Mouse (Mus musculus) E14TG2a.4 (cell line): ENCODE measurements around the gene Ubl5.

Experiments
- H3K27me3 ChIP-seq: 2 replicates; pipeline ENCODE4 v1.6.1; 2014; ENCODE audit warnings: low read length, control low read depth; ENCODE audit not compliant: insufficient read depth
- H3K36me3 ChIP-seq: 2 replicates; pipeline ENCODE4 v1.6.1; 2014; ENCODE audit warnings: low read length, control low read depth; ENCODE audit not compliant: insufficient read depth
- H3K4me1 ChIP-seq: replicated peaks from 2 replicates; pipeline ENCODE4 v1.6.1; 2014; ENCODE audit warnings: low read depth, low read length, control low read depth
- H3K4me3 ChIP-seq: replicated peaks from 2 replicates; pipeline ENCODE4 v1.5.1; 2014; ENCODE audit warnings: mild to moderate bottlenecking, low read length
- H3K9me3 ChIP-seq: 2 replicates; pipeline ENCODE4 v1.6.1; 2014; ENCODE audit warnings: low read length, control low read depth
- CTCF ChIP-seq: conservative IDR thresholded peaks from 2 replicates; pipeline ENCODE4 v1.5.1; 2014; ENCODE audit warnings: low read length
- NANOG ChIP-seq: IDR thresholded peaks from 2 replicates; pipeline ENCODE4 v1.6.1; 2014; ENCODE audit warnings: borderline replicate concordance, low read length, mixed read lengths
- POU5F1 ChIP-seq: IDR thresholded peaks from 2 replicates; pipeline ENCODE4 v1.6.1; 2014; ENCODE audit warnings: low read length, borderline replicate concordance

Gene Ubl5

DNA sequence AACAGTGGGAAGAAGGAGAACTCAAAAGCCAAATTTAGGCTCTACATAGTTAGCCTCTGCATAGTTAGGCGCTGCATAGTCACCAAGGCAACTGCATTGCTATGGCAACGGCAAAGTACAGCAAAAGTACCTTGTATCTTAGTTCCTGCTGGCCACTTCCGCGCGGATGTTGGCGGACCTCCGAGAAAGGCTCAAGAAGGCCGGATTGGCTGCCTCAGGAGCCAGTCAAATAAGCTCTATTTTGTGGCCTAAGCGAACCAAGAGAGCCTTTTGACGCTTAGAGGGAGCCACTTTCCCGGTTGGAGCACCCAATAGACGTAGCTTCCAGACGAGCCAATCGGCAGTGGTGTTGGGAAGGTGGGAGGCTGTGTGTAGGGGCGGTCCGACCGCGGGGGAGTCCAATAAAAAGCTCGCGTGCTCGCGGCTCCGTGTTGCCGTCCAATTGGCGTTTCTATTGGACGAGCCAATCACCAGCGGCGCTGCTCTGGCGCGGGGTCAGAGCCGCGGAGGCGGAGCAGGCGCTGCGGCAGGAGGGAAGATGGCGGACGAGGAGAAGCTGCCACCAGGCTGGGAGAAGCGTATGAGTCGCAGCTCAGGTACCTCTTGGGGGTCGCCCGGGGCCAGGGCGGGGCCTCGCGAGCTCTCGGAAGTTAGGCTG lies 9.1 kb downstream of the Ubl5 start, which contains the start of gene Pin1:
TSS of gene Pin1 (plus strand) at position 494 of the 658 bp plus-strand sequence.
- H3K27me3 ChIP-seq = no peaks in the 10 kb centered on the region
- no peaks in the 10 kb centered on the region for H3K9me3 ChIP-seq
- H3K4me3 ChIP-seq = peak within 1 kb of the TSS; percentile 100
- peaks cover 52% of the 10 kb centered on the region for H3K4me1 ChIP-seq
- no peak for TF ChIP-seq POU5F1
- no peak for TF ChIP-seq NANOG
- no peak for TF ChIP-seq CTCF
- peaks cover 69% of the 10 kb centered on the region for H3K36me3 ChIP-seq

DNA sequence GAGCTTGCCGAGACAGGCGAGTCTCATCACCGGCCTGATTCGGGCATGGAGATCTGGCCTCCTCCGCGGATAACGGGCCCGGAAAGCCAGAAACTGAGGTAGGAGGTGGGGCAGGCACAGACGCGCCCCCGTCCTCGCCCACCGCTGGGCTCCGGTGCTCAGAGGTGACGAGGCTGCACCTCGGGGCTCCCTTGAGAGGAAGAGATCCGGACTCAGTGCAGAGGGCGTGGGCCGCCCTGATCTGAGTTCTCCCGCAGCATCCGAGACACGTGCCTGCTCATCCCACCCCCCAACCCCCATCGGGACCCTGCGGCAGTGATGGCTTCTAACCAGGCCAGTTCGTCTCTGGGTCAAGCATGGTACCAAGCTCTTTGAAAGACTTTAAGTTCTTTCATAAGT lies 9.6 kb downstream of the Ubl5 start:
- H3K4me1 ChIP-seq = peaks cover 57% of the 10 kb centered on the region
- no peaks in the 10 kb centered on the region for H3K9me3 ChIP-seq
- peaks cover 69% of the 10 kb centered on the region for H3K36me3 ChIP-seq
- no peaks in the 10 kb centered on the region for H3K27me3 ChIP-seq
- TF ChIP-seq POU5F1 (no peak), NANOG (no peak), CTCF (no peak)
- peak overlapping the region; percentile 100 for H3K4me3 ChIP-seq

DNA sequence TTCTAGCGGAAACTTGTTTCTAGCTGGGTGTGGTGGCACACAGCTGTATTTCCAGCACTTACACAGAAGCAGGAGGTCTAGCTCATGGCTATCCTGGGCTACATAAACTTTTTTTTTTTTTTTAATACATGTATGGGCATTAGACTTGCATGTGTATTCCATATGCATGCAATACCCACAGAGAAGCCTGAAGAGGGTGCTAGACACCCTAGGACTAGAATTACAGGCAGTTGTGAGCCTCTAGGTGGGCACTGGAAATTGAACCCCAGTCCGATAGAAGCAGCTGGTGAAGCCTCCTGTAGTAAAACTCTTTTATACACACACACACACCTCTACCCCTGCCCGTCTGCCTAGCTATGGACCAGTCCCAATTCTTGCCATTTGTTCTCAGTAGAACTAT lies 11.2 kb downstream of the Ubl5 start:
- TF ChIP-seq NANOG (no peak), POU5F1 (no peak), CTCF (0 out of 2 replicates have a peak, but pooled peaks have one; percentile 9)

DNA sequence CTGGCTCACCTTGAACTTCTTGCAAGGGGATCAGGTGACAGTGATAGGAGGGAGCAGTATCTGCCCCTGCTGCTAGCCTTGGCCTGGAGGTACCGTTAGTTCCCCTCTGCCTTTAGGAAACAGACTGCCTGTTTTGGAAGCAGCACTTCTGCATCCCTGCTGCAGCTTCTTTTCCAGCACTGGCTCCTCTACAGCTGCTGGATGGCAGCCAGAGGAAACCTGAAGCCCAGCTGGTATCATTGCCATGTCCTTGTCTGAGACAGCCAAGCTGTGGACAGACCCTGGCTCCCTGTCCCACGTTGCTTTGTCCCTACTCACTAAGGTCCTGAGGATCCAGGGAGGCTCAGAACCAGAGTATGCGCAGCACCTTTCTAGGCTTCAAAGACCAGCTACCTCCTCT lies 14.9 kb downstream of the Ubl5 start:
- peaks cover 99% of the 10 kb centered on the region for H3K4me1 ChIP-seq
- peaks cover 96% of the 10 kb centered on the region for H3K36me3 ChIP-seq
- H3K9me3 ChIP-seq = no peaks in the 10 kb centered on the region
- H3K4me3 ChIP-seq = peak overlapping the region; percentile 21
- H3K27me3 ChIP-seq = no peaks in the 10 kb centered on the region
- TF ChIP-seq NANOG (no peak), POU5F1 (no peak), CTCF (no peak)

More for the DNA sequence above, 11.2 kb downstream of the Ubl5 start:
- H3K36me3 ChIP-seq = peaks cover 70% of the 10 kb centered on the region
- H3K9me3 ChIP-seq = no peaks in the 10 kb centered on the region
- no peaks in the 10 kb centered on the region for H3K27me3 ChIP-seq
- peaks cover 73% of the 10 kb centered on the region for H3K4me1 ChIP-seq
- H3K4me3 ChIP-seq = peak overlapping the region; percentile 100

DNA sequence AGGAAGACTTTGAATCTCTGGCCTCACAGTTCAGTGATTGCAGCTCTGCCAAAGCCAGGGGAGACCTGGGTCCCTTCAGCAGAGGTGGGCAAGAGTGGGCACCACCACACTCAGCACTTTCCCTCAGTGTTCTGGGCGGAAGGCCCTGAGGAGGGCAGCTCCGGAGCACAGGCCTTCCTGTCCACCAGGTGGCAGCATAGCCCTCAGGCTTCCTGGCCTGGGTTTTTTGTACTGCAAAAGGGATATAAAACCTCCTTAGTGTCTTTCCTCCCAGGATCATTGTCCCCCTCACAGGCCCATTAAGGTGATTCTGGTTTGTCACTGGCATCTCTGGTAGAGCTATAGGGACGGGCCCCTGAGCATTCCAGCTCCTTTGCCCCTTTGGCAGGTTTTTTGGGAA lies 19.6 kb downstream of the Ubl5 start:
- peaks cover 99% of the 10 kb centered on the region for H3K4me1 ChIP-seq
- H3K4me3 ChIP-seq = no peak overlapping the region
- peaks cover 88% of the 10 kb centered on the region for H3K36me3 ChIP-seq
- H3K27me3 ChIP-seq = no peaks in the 10 kb centered on the region
- H3K9me3 ChIP-seq = no peaks in the 10 kb centered on the region
- TF ChIP-seq NANOG = no peak
- no peak for TF ChIP-seq POU5F1
- peak; percentile 82 for TF ChIP-seq CTCF

DNA sequence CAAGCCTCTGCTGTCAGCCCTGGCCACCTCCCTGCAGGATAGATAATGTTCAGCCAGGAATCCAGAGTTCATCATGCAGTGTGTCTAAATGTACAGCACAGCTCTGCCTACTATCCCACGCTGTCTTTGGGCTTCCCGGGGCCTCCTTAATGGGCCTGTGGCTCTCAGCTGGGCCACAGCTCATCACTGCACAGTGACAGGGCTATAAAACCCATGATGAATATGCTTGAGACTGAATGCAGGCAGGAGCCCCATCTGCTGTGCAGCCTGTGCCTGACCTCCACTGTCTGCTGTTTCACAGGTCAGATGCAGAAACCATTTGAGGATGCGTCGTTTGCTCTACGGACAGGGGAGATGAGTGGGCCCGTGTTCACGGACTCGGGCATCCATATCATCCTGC lies 20.2 kb downstream of the Ubl5 start:
- H3K27me3 ChIP-seq = no peaks in the 10 kb centered on the region
- peaks cover 83% of the 10 kb centered on the region for H3K36me3 ChIP-seq
- H3K4me1 ChIP-seq = peaks cover 94% of the 10 kb centered on the region
- no peaks in the 10 kb centered on the region for H3K9me3 ChIP-seq
- H3K4me3 ChIP-seq = no peak overlapping the region
- TF ChIP-seq NANOG (no peak), POU5F1 (no peak), CTCF (no peak)

DNA sequence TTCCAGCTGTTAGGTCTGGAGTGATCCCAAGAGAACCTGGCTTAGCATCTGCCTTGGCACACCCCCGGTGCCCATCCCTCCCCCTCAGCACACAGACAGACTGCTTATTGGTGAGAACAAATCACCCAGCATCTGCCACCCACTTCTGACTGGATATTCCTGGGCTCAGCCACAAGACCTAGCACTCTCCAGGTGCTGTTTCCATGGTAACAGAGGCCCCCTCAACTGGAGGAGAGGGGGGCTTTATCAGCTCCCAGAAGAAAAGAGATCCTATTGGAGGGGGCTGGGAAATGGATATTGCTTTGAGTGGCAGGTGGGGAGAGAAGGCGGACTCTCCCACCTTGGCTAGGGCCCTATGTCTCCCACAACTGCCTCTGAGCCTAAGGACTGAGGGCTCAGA lies 21.3 kb downstream of the Ubl5 start:
- no peaks in the 10 kb centered on the region for H3K27me3 ChIP-seq
- H3K4me1 ChIP-seq = peaks cover 83% of the 10 kb centered on the region
- no peak overlapping the region for H3K4me3 ChIP-seq
- H3K36me3 ChIP-seq = peaks cover 72% of the 10 kb centered on the region
- no peaks in the 10 kb centered on the region for H3K9me3 ChIP-seq
- TF ChIP-seq POU5F1 (no peak), NANOG (no peak), CTCF (no peak)

DNA sequence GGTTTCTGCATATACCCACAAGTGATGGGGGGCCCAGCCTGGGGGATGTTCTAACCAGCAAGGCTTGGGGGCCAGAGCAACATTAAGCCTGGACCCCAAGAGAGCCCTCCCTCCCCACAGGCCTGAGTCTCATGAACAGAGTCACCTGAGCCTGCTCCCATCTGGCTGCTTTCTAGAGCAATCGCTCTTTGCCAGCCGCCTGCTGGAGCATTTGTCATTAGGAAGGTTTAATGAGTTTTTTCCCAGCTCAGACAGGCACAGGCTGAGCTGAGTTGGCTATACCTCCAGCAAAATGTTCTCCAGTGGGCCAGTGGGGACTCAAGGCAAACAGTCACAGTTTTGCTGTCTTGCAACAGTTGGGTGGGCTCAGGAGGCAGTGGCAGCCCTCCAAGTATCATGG lies 21.7 kb downstream of the Ubl5 start:
- TF ChIP-seq NANOG = no peak
- no peak for TF ChIP-seq CTCF
- Histone ChIP-seq H3K9me3 (no peaks in the 10 kb centered on the region), H3K4me3 (no peak overlapping the region), H3K4me1 (peaks cover 79% of the 10 kb centered on the region), H3K36me3 (peaks cover 68% of the 10 kb centered on the region), H3K27me3 (no peaks in the 10 kb centered on the region)
